Mouse (Mus musculus): Measurements from ENCODE around the gene Zfp654. TPM values are rescaled to one million over a fixed set of nuclear protein-coding genes. Genes with fewer than 3 reads are reported as not detected.

The Zfp654 gene
- total and polyA plus RNA-seq, 2 experiments from 2014 or later = 2.6 to 13.8 TPM

- Histone ChIP-seq H3K27ac (ENCODE audit: low read depth, low read length) (no peak overlapping the region), H3K27me3 (ENCODE audit: insufficient read depth, low read length) (no peaks in the 10 kb centered on the region), H3K9me3 (ENCODE audit: low read length) (no peaks in the 10 kb centered on the region), H3K9ac (no peak overlapping the region), H3K4me3 (ENCODE audit: low read depth, low read length) (no peak overlapping the region), H3K4me1 (ENCODE audit: insufficient read depth) (peaks cover 14% of the 10 kb centered on the region), H3K36me3 (ENCODE audit: insufficient read depth) (peaks cover 11% of the 10 kb centered on the region), H3K4me2 (ENCODE audit: low read depth) (no peak overlapping the region)
- ATAC-seq (no peak), DNase-seq (no peak)
- WGBS = 87% methylated on average over 3 of the region's 3 CpGs
- no peak for TF ChIP-seq CTCF (IDR thresholded peaks at IDR 0.05; ENCODE audit: low read depth)
Measured at GRCm38 (mm10) chr16:64856946-64857345, 5.5 kb upstream of the Zfp654 start.

- Histone ChIP-seq H3K36me3 (ENCODE audit: insufficient read depth) (peaks cover 11% of the 10 kb centered on the region), H3K4me1 (ENCODE audit: insufficient read depth) (peaks cover 14% of the 10 kb centered on the region), H3K9ac (peak overlapping the region; percentile 85), H3K27me3 (ENCODE audit: insufficient read depth, low read length) (no peaks in the 10 kb centered on the region), H3K27ac (ENCODE audit: low read depth, low read length) (peak overlapping the region; percentile 95; the same call in 1 of the 2 replicates), H3K4me3 (ENCODE audit: low read depth, low read length) (peak overlapping the region; percentile 96), H3K4me2 (ENCODE audit: low read depth) (peak overlapping the region; percentile 67), H3K9me3 (ENCODE audit: low read length) (no peaks in the 10 kb centered on the region)
- TF ChIP-seq CTCF (IDR thresholded peaks at IDR 0.05; ENCODE audit: low read depth) = no peak
- 7% methylated on average over 14 of the region's 14 CpGs for WGBS
- no peak for DNase-seq
- no peak for ATAC-seq
Measured at GRCm38 (mm10) chr16:64852891-64853290, 1.4 kb upstream of the Zfp654 start.

- peaks cover 14% of the 10 kb centered on the region for H3K4me1 ChIP-seq (ENCODE audit: insufficient read depth)
- peak; percentile 21 for DNase-seq
- H3K4me3 ChIP-seq (ENCODE audit: low read depth, low read length) = peak overlapping the region; percentile 96
- peak overlapping the region; percentile 85 for H3K9ac ChIP-seq
- H3K36me3 ChIP-seq (ENCODE audit: insufficient read depth) = peaks cover 11% of the 10 kb centered on the region
- H3K27ac ChIP-seq (ENCODE audit: low read depth, low read length) = peak overlapping the region; percentile 95
- no peak for ATAC-seq
- no peaks in the 10 kb centered on the region for H3K27me3 ChIP-seq (ENCODE audit: insufficient read depth, low read length)
- no peaks in the 10 kb centered on the region for H3K9me3 ChIP-seq (ENCODE audit: low read length)
- H3K4me2 ChIP-seq (ENCODE audit: low read depth) = peak overlapping the region; percentile 67
- WGBS = under 1% methylated on average over 36 of the region's 53 CpGs
- TF ChIP-seq CTCF (IDR thresholded peaks at IDR 0.05; ENCODE audit: low read depth) = no peak
Measured at GRCm38 (mm10) chr16:64852441-64852871, 1.0 kb upstream of the Zfp654 start.

- ATAC-seq (peak; percentile 48; the same call in 1 of the 2 replicates), DNase-seq (no peak)
- Histone ChIP-seq H3K9ac (peak overlapping the region; percentile 85), H3K4me2 (ENCODE audit: low read depth) (peak overlapping the region; percentile 95), H3K4me1 (ENCODE audit: insufficient read depth) (peaks cover 14% of the 10 kb centered on the region), H3K27me3 (ENCODE audit: insufficient read depth, low read length) (no peaks in the 10 kb centered on the region), H3K27ac (ENCODE audit: low read depth, low read length) (peak overlapping the region; percentile 96), H3K9me3 (ENCODE audit: low read length) (no peaks in the 10 kb centered on the region), H3K36me3 (ENCODE audit: insufficient read depth) (peaks cover 7% of the 10 kb centered on the region), H3K4me3 (ENCODE audit: low read depth, low read length) (peak overlapping the region; percentile 96)
- 0% methylated on average over 37 of the region's 45 CpGs for WGBS
- no peak for TF ChIP-seq CTCF (IDR thresholded peaks at IDR 0.05; ENCODE audit: low read depth)
Measured at GRCm38 (mm10) chr16:64851085-64851562, 328 bp downstream of the Zfp654 start.

GRCm38 (mm10) chr16:64850287-64851084, 966 bp downstream of the Zfp654 start:
- H3K4me2 ChIP-seq (ENCODE audit: low read depth) = peak overlapping the region; percentile 95
- peaks cover 14% of the 10 kb centered on the region for H3K4me1 ChIP-seq (ENCODE audit: insufficient read depth)
- no peak for TF ChIP-seq CTCF (IDR thresholded peaks at IDR 0.05; ENCODE audit: low read depth)
- peak overlapping the region; percentile 96; the same call in 1 of the 2 replicates for H3K27ac ChIP-seq (ENCODE audit: low read depth, low read length)
- ATAC-seq (no peak), DNase-seq (peak; percentile 16)
- H3K36me3 ChIP-seq (ENCODE audit: insufficient read depth) = peaks cover 2% of the 10 kb centered on the region
- peak overlapping the region; percentile 85 for H3K9ac ChIP-seq
- no peaks in the 10 kb centered on the region for H3K27me3 ChIP-seq (ENCODE audit: insufficient read depth, low read length)
- no peaks in the 10 kb centered on the region for H3K9me3 ChIP-seq (ENCODE audit: low read length)
- peak overlapping the region; percentile 96 for H3K4me3 ChIP-seq (ENCODE audit: low read depth, low read length)
- 4% methylated on average over 16 of the region's 16 CpGs for WGBS

GRCm38 (mm10) chr16:64845947-64846346, 5.5 kb downstream of the Zfp654 start:
- Histone ChIP-seq H3K36me3 (ENCODE audit: insufficient read depth) (no peaks in the 10 kb centered on the region), H3K27me3 (ENCODE audit: insufficient read depth, low read length) (no peaks in the 10 kb centered on the region), H3K9me3 (ENCODE audit: low read length) (no peaks in the 10 kb centered on the region), H3K4me2 (ENCODE audit: low read depth) (no peak overlapping the region), H3K4me3 (ENCODE audit: low read depth, low read length) (no peak overlapping the region), H3K27ac (ENCODE audit: low read depth, low read length) (no peak overlapping the region), H3K9ac (no peak overlapping the region), H3K4me1 (ENCODE audit: insufficient read depth) (no peaks in the 10 kb centered on the region)
- DNase-seq (no peak), ATAC-seq (no peak)
- peak; percentile 25; the same call in 1 of the 2 replicates for TF ChIP-seq CTCF (IDR thresholded peaks at IDR 0.05; ENCODE audit: low read depth)
- 88% methylated on average over 8 of the region's 8 CpGs for WGBS

- Histone ChIP-seq H3K36me3 (ENCODE audit: insufficient read depth) (no peaks in the 10 kb centered on the region), H3K4me2 (ENCODE audit: low read depth) (no peak overlapping the region), H3K27ac (ENCODE audit: low read depth, low read length) (no peak overlapping the region), H3K9ac (no peak overlapping the region), H3K27me3 (ENCODE audit: insufficient read depth, low read length) (no peaks in the 10 kb centered on the region), H3K4me3 (ENCODE audit: low read depth, low read length) (no peak overlapping the region), H3K4me1 (ENCODE audit: insufficient read depth) (no peaks in the 10 kb centered on the region), H3K9me3 (ENCODE audit: low read length) (no peaks in the 10 kb centered on the region)
- ATAC-seq = no peak
- no peak for DNase-seq
- WGBS = 95% methylated on average over 3 of the region's 3 CpGs
- 0 out of 2 replicates have a peak, but pooled peaks have one; percentile 11 for TF ChIP-seq CTCF (IDR thresholded peaks at IDR 0.05; ENCODE audit: low read depth)
Measured at GRCm38 (mm10) chr16:64842374-64842729, 9.1 kb downstream of the Zfp654 start.
